9 mouse cellular contexts compared by ENCODE assay signal in genomic region chr6:100162961-100163813, GRCm38 (mm10).
DNase-seq lines count a peak whose midpoint lies in the region; ATAC-seq and TF ChIP-seq lines count a peak whose summit lies in the region.
"Had no signal": no experiment of that assay in that cellular context is flagged by ENCODE, and none has a peak within 500 bp of the region (broad histone marks: within the 10 kb centered on the region; RNA-seq: fewer than 3 reads in every experiment).

No protein-coding gene starts in this region.

- H3K9ac ChIP-seq in hindbrain, embryonic 12.5 days = peak overlapping the region; percentile 33; the same call in 1 of the 2 replicates
- peak overlapping the region; percentile 29 for H3K9ac ChIP-seq in lung, embryonic 16.5 days (ENCODE audit: low read length)

- H3K4me2 ChIP-seq in hindbrain, embryonic 12.5 days (replicated peaks) = peak overlapping the region; percentile 46
- peak overlapping the region; percentile 59 for H3K4me2 ChIP-seq in lung, embryonic 16.5 days (ENCODE audit: low read depth, low read length)

- H3K4me3 ChIP-seq in E14TG2a.4 (replicated peaks; ENCODE audit: low read length) = peak overlapping the region; percentile 32
- 0 out of 2 replicates have a peak overlapping the region, but pooled peaks have one; percentile 11 for H3K4me3 ChIP-seq in hindbrain, embryonic 12.5 days
- peak overlapping the region; percentile 34 for H3K4me3 ChIP-seq in lung, embryonic 16.5 days (ENCODE audit: low read length)
- H3K4me3 ChIP-seq in thymus, adult 2 months (ENCODE audit: control insufficient read depth, insufficient read depth, low read length) = peak overlapping the region; percentile 13

- peak overlapping the region; percentile 30; the same call in 1 of the 2 replicates for H3K27ac ChIP-seq in hindbrain, embryonic 12.5 days
- H3K27ac ChIP-seq in lung, embryonic 16.5 days (ENCODE audit: low read length) = 0 out of 2 replicates have a peak overlapping the region, but pooled peaks have one; percentile 38
- H3K27ac ChIP-seq in thymus, adult 2 months (ENCODE audit: control insufficient read depth, insufficient read depth, low read length) = no peak overlapping the region

- peaks cover 50% of the 10 kb centered on the region for H3K4me1 ChIP-seq in E14TG2a.4 (replicated peaks; ENCODE audit: low read depth, low read length)
- H3K4me1 ChIP-seq in hindbrain, embryonic 12.5 days = peaks cover 26% of the 10 kb centered on the region
- H3K4me1 ChIP-seq in lung, embryonic 16.5 days (replicated peaks; ENCODE audit: control insufficient read depth, insufficient read depth, low read length) = peaks cover 23% of the 10 kb centered on the region
- H3K4me1 ChIP-seq in thymus, adult 2 months (replicated peaks; ENCODE audit: control insufficient read depth, insufficient read depth, low read length) = peaks cover 16% of the 10 kb centered on the region

- no peaks in the 10 kb centered on the region for H3K36me3 ChIP-seq in E14TG2a.4 (ENCODE audit: insufficient read depth, low read length)
- no peaks in the 10 kb centered on the region for H3K36me3 ChIP-seq in hindbrain, embryonic 12.5 days
- H3K36me3 ChIP-seq in lung, embryonic 16.5 days (ENCODE audit: control insufficient read depth, insufficient read depth, low read length) = no peaks in the 10 kb centered on the region
- no peaks in the 10 kb centered on the region for H3K36me3 ChIP-seq in thymus, adult 2 months (ENCODE audit: control insufficient read depth, insufficient read depth, low read length)

- TF ChIP-seq CTCF in E14TG2a.4 (conservative IDR thresholded peaks at IDR 0.05; ENCODE audit: low read length) = no peak
- TF ChIP-seq CTCF in thymus, adult 2 months (IDR thresholded peaks at IDR 0.05; ENCODE audit: borderline replicate concordance, control insufficient read depth, extremely low read depth, insufficient read depth, low read length, poor library complexity) = peak; percentile 51; the same call in 1 of the 2 replicates

- 14% methylated on average over 17 of the region's 17 CpGs for WGBS in hindbrain, embryonic 12.5 days
- WGBS in lung, embryonic 16.5 days = 10% methylated on average over 17 of the region's 17 CpGs
- WGBS in thymus, adult 2 months = 22% methylated on average over 17 of the region's 17 CpGs

- no peak for TF ChIP-seq POLR2A in thymus, adult 2 months (IDR thresholded peaks at IDR 0.05; ENCODE audit: control insufficient read depth, extremely low read depth, insufficient read depth, low read length, poor library complexity)

- DNase-seq in cerebellum, postnatal 14 days = peak; percentile 97 to 99
- DNase-seq in frontal cortex, postnatal 25 days (ENCODE audit: low spot score in 2 of 2) = peak; percentile 49 to 50
- DNase-seq in layer of hippocampus, postnatal 14 days (ENCODE audit: low spot score in 2 of 2) = peak; percentile 84 to 88
- DNase-seq in ovary, adult 18-20 months (ENCODE audit: low spot score) = peak; percentile 77
- DNase-seq in thymus, adult 2 months = peak; percentile 40

- peak; percentile 86 for ATAC-seq in hindbrain, embryonic 12.5 days (ENCODE audit: low FRiP score)
- ATAC-seq in lung, embryonic 16.5 days (ENCODE audit: low read depth) = peak; percentile 91
- ATAC-seq: Patski had no signal

- no peaks in the 10 kb centered on the region for H3K9me3 ChIP-seq in E14TG2a.4 (ENCODE audit: low read length)
- H3K9me3 ChIP-seq in hindbrain, embryonic 12.5 days (replicated peaks) = no peaks in the 10 kb centered on the region
- no peaks in the 10 kb centered on the region for H3K9me3 ChIP-seq in lung, embryonic 16.5 days (ENCODE audit: control insufficient read depth, low read length)

- peaks cover 45% of the 10 kb centered on the region for H3K27me3 ChIP-seq in E14TG2a.4 (ENCODE audit: insufficient read depth, low read length)
- H3K27me3 ChIP-seq in hindbrain, embryonic 12.5 days = peaks cover 35% of the 10 kb centered on the region
- no peaks in the 10 kb centered on the region; the same call in 1 of the 2 replicates for H3K27me3 ChIP-seq in lung, embryonic 16.5 days (ENCODE audit: control insufficient read depth, insufficient read depth, low read depth, low read length)
- H3K27me3 ChIP-seq in thymus, adult 2 months (ENCODE audit: control insufficient read depth, insufficient read depth, low read length) = no peaks in the 10 kb centered on the region
- H3K27me3 ChIP-seq: Patski had no signal

Comparison
In these comparisons a context has a peak if more than half of its experiments do, and no peak if none do; other contexts are left out.
1. DNase-seq: peak in every context shown above with its lines; median percentile 98 in cerebellum, postnatal 14 days; 86 in layer of hippocampus, postnatal 14 days; 77 in ovary, adult 18-20 months; 50 in frontal cortex, postnatal 25 days; 40 in thymus, adult 2 months.